Mouse (Mus musculus) liver, embryonic 14.5 days (tissue): ENCODE measurements around the gene Gm1043. TPM values are rescaled to one million over a fixed set of nuclear protein-coding genes. Genes with fewer than 3 reads are reported as not detected.
A peak's percentile ranks its signal among the peaks of the same experiment; 100 is the strongest.

Experiments
- ATAC-seq: fragments of 200-750 bp; cut with Nextera tagmentation; 2 replicates; pipeline ENCODE4 v1.8.0; 2017; ENCODE audit warnings: moderate number of reproducible peaks, mild to moderate bottlenecking, moderate library complexity; ENCODE audit not compliant: insufficient read depth
- DNase-seq, 3 experiments: peaks; one replicate each; pipeline ENCODE4 v3.0.0-alpha.2; 2012 to 2013; ENCODE audit warnings: low read depth in 3 of 3, low spot score in 3 of 3
- H3K27ac ChIP-seq: fragments of 300-500 bp; sonication (generic); 2 replicates; pipeline ENCODE4 v1.5.1; 2014; ENCODE audit warnings: moderate library complexity, mild to moderate bottlenecking, control low read depth, inconsistent platforms
- H3K27me3 ChIP-seq: fragments of 300-500 bp; sonication (generic); 2 replicates; pipeline ENCODE4 v1.6.1; 2014; ENCODE audit warnings: mild to moderate bottlenecking, low read length, moderate library complexity; ENCODE audit not compliant: control insufficient read depth, insufficient read depth
- H3K36me3 ChIP-seq: fragments of 300-500 bp; sonication (generic); replicated peaks from 2 replicates; pipeline ENCODE4 v1.6.1; 2014; ENCODE audit warnings: low read depth; ENCODE audit not compliant: control insufficient read depth, insufficient read depth
- H3K4me1 ChIP-seq, 2 experiments: fragments of 200-500 bp in 1 of 2; fragments of 300-500 bp in 1 of 2; sonication (generic) in 1 of 2; replicated peaks; 2 replicates each; pipeline ENCODE4 v1.6.1; 2012 to 2014; ENCODE audit warnings: antibody characterized with exemption in 1 of 2, inconsistent platforms in 1 of 2, low read length in 1 of 2; ENCODE audit not compliant: control insufficient read depth in 2 of 2, insufficient read depth in 2 of 2
- H3K4me2 ChIP-seq: fragments of 300-500 bp; sonication (generic); 2 replicates; pipeline ENCODE4 v1.6.1; 2014; ENCODE audit warnings: low read depth, mild to moderate bottlenecking, control low read depth, moderate library complexity
- H3K4me3 ChIP-seq, 2 experiments: fragments of 200-500 bp in 1 of 2; fragments of 300-500 bp in 1 of 2; sonication (generic) in 1 of 2; 2 replicates each; pipeline ENCODE4 v1.5.1; 2012 to 2014; ENCODE audit warnings: low read depth in 2 of 2, low read length in 2 of 2, mild to moderate bottlenecking in 2 of 2, control low read depth in 1 of 2, inconsistent platforms in 1 of 2, moderate library complexity in 1 of 2; ENCODE audit not compliant: insufficient read depth in 1 of 2
- H3K9ac ChIP-seq: fragments of 300-500 bp; sonication (generic); replicated peaks from 2 replicates; pipeline ENCODE4 v1.6.1; 2014; ENCODE audit warnings: mild to moderate bottlenecking, control low read depth, moderate library complexity
- H3K9me3 ChIP-seq: fragments of 300-500 bp; sonication (generic); 2 replicates; pipeline ENCODE4 v1.6.1; 2016; ENCODE audit warnings: low read length, mixed read lengths; ENCODE audit not compliant: control insufficient read depth
- CTCF ChIP-seq: IDR thresholded peaks from 2 replicates; pipeline ENCODE4 v1.5.1; 2016; ENCODE audit warnings: antibody characterized with exemption, low read depth, control low read depth
- EP300 ChIP-seq: IDR thresholded peaks from 2 replicates; pipeline ENCODE4 v1.6.1; 2016; ENCODE audit warnings: antibody characterized with exemption, low read depth
- WGBS: fragments of 180-500 bp; shearing (Covaris S2); extraction: QIAGEN DNeasy Blood & Tissue Kit; methylation state at CpG from one replicate; pipeline ENCODE4 v1.1.7; 2014; ENCODE audit not compliant: insufficient replicate concordance; 5-methylcytosine and 5-hydroxymethylcytosine counted together
- polyA plus RNA-seq, 2 experiments: library from polyadenylated mRNA; depleted of rRNA in 1 of 2; stranded (reverse) in 1 of 2; unstranded in 1 of 2; fragments of >200 nt; fragmentation: Nextera tagmentation in 1 of 2; extraction: Ambion mirVana in 1 of 2; gene quantifications; 2 replicates each; pipeline versions ENCODE4 v1.2.1 to v1.2.3; 2012 to 2014

The Gm1043 gene
- polyA plus RNA-seq, 2 experiments, result not detected

DNA sequence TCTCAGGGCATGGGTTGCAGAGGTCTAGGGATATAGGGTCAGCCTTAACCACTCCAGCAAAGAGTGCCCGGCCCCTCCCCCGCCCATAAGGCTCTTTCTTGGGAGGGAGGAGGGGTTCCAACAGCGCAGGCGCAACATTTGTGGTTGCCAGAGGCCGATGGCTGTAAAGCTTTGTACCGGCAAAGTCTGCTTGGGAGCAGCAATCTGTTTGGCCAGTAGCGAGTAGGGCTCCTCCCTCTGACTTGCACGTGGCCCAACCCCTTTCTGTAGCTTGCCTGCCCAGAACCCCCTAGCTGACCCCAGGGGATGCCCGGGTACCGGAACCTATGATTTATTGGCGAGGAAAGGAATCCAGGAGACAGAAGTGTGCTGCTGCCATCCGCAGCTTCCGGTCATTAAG is 159.0 kb downstream of the Gm1043 start:
- Histone ChIP-seq H3K27me3 (peaks cover 62% of the 10 kb centered on the region), H3K4me3 (no peak overlapping the region), H3K27ac (no peak overlapping the region), H3K4me2 (no peak overlapping the region), H3K36me3 (no peaks in the 10 kb centered on the region), H3K9me3 (no peaks in the 10 kb centered on the region), H3K9ac (no peak overlapping the region), H3K4me1 (no peaks in the 10 kb centered on the region)
- ATAC-seq, result no peak
- TF ChIP-seq EP300 (no peak), CTCF (no peak)
- WGBS, result 2% methylated on average over 13 of the region's 13 CpGs
- DNase-seq, result no peak

DNA sequence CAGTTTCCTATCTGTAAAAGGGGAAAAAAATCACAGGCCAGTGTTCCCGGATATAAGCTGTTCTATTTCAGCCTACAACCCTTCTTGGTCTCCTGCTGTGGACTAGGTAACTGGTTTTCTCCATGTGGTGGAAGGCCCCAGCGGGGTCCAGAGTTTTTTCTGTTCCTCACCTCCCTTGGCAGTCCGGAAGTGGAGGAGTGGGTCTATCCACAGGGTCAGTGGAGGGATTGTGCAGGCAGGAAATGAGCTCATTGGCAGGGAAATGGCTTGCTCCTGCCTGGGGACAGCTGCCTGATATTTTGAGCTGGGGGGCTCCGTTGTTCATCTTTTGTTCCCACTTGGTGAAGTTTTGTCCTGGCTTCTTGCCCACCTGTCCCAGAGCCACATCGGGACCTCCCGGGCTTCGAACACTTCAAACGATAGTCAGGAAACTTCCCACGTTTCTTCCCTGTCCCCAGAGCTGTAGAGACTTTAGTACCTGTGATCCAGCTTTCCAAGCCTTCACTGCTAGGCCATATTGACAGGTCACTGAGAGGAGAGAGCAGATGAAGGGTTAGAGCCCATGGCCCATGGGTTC is 159.6 kb downstream of the Gm1043 start:
- no peaks in the 10 kb centered on the region for H3K4me1 ChIP-seq
- peaks cover 62% of the 10 kb centered on the region for H3K27me3 ChIP-seq
- H3K27ac ChIP-seq, result no peak overlapping the region
- H3K4me3 ChIP-seq, result no peak overlapping the region
- no peak for DNase-seq
- no peak overlapping the region for H3K4me2 ChIP-seq
- no peak overlapping the region for H3K9ac ChIP-seq
- no peaks in the 10 kb centered on the region for H3K9me3 ChIP-seq
- ATAC-seq, result no peak
- no peak for TF ChIP-seq EP300
- no peak for TF ChIP-seq CTCF
- no peaks in the 10 kb centered on the region for H3K36me3 ChIP-seq
- 15% methylated on average over 9 of the region's 9 CpGs for WGBS

DNA sequence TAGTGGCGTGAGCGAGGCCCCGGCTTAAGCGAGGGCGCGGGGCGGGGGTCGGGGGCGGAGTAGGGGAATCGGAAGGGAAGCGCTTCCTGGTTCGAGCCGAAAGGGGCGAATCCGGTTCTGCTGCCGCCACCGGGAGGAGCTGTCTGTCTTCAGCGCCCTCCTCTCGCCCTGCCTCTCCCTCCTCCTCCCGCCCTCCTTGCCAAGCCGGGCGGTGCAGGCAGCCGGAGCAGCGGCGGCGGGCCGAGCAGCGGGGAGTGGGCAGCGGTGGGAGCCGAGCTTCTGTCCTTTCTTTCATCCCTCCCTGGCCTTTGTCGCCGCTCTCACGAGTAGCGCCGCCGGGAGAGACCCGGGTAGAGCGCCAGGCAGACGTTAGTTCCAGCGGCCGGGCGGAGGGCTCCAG is 160.5 kb downstream of the Gm1043 start:
- Histone ChIP-seq H3K4me1 (no peaks in the 10 kb centered on the region), H3K9me3 (no peaks in the 10 kb centered on the region), H3K9ac (no peak overlapping the region), H3K27ac (no peak overlapping the region), H3K36me3 (no peaks in the 10 kb centered on the region), H3K4me2 (no peak overlapping the region; the same call in 1 of the 2 replicates), H3K4me3 (peak overlapping the region in 1 of 2 experiments; percentile 12; a peak in 1 of 4 replicates), H3K27me3 (peaks cover 62% of the 10 kb centered on the region)
- no peak for DNase-seq
- ATAC-seq, result no peak
- WGBS, result 2% methylated on average over 37 of the region's 42 CpGs
- TF ChIP-seq EP300 (no peak), CTCF (no peak)

DNA sequence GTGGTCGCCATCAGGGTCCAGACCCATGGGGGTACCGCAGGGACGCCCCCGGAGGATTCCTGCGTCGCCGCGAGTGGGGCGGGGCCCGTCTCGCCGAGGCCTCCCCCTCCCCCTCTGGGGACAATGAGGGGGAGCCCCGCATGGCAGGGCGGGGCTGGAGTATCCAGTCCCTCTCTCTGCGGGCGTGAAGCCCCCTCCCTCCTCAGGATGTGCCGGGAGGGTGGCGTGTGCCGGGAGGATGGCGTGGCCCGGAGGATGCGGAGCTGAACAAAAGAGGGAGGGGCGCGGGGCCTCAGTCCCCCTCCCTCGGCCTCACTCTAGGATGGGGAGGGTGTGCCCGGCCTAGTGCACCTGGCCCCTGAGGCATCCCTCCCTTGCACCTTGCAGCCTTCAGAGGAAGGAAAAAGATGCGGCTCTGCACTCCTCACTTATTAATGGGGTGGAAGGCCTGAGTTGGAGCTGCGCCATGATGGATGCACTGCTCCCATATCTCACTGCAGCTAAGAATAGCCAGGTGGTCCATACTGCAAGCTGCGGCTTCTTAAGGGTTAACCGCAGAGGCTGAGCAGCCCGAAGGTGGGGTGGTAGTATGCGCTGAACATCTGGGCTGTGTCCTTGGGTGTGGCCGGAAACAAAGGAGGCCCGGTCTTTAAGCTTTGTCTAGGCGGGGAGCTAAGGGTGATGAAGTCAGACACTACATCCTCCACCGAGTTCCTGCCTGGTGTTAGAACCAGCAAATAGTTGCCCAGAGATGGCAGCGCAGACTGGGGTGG is 161.2 kb downstream of the Gm1043 start:
- TF ChIP-seq CTCF, result no peak
- TF ChIP-seq EP300, result no peak
- WGBS, result 4% methylated on average over 36 of the region's 37 CpGs
- Histone ChIP-seq H3K4me2 (no peak overlapping the region), H3K9ac (no peak overlapping the region), H3K4me3 (0 out of 4 replicates have a peak overlapping the region, but pooled peaks of 1 of the 2 experiments have one; percentile 10), H3K27ac (no peak overlapping the region), H3K27me3 (peaks cover 55% of the 10 kb centered on the region), H3K4me1 (no peaks in the 10 kb centered on the region), H3K9me3 (no peaks in the 10 kb centered on the region), H3K36me3 (no peaks in the 10 kb centered on the region)
- ATAC-seq, result no peak
- DNase-seq, result no peak

DNA sequence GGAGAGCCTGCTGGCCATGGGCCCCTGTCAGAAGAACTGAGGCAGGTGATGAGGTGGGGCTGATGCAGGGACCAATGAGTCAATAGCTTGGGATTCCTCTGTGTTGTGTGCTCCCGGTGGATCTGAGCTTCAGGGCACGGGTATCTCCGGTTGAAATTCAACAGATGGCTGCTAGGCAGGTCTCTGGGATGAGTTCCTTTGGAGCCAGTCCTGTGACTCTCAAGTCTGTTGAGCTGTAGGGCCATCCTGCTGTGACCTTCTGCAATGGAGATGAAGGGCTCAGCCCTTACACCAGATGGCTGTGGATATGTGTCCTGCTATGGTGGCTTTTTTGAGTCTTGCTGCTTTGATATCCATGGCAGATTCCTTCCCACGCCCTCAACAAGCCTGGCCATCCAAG is 162.3 kb downstream of the Gm1043 start:
- 26% methylated on average over 4 of the region's 4 CpGs for WGBS
- Histone ChIP-seq H3K4me3 (no peak overlapping the region), H3K9me3 (no peaks in the 10 kb centered on the region), H3K27me3 (peaks cover 44% of the 10 kb centered on the region), H3K27ac (no peak overlapping the region), H3K36me3 (no peaks in the 10 kb centered on the region), H3K4me2 (no peak overlapping the region), H3K9ac (no peak overlapping the region), H3K4me1 (no peaks in the 10 kb centered on the region)
- ATAC-seq, result no peak
- TF ChIP-seq EP300 (no peak), CTCF (no peak)
- DNase-seq, result no peak
